Mouse (Mus musculus): Measurements from ENCODE around the gene Lpcat2.

DNA sequence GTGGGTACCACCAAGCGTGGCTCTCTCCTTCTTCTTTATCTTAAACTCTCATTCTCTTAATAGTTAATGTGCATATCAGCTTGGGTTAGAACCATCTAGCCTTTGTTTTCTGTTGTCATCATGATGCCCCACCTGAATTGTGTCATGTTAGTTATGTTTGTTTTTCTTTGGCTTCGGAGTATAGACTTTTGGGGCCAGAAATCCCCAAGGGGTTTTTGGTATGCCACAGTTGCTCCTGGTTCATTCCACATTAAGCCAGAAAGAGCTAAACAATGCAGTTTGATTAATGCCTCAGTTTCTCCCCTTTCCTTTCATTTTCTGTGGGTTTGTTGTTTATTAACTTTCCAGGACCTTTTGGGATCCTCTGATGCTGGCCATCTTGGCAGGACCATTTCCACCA lies 53.3 kb downstream of the Lpcat2 start:
- TF ChIP-seq MYC (IDR thresholded peaks at IDR 0.05; ENCODE audit: low read depth, low read length) (no peak), CTCF (IDR thresholded peaks at IDR 0.05 in 2 of 3, conservative IDR thresholded peaks at IDR 0.05 in 1 of 3; ENCODE audit: control insufficient read depth in 1 of 3, insufficient read depth in 1 of 3, low read depth in 2 of 3, low read length in 3 of 3, poor library complexity in 1 of 3, severe bottlenecking in 1 of 3) (no peak), POLR2A (IDR thresholded peaks at IDR 0.05; ENCODE audit: control insufficient read depth in 1 of 2, insufficient read depth in 1 of 2, low read depth in 1 of 2, low read length in 2 of 2, poor library complexity in 1 of 2) (no peak)

Measured in MEL (cell line).